Mouse (Mus musculus) mature B cell (primary cell): Measurements from ENCODE around the gene Clnk.

Source experiments
- in situ Hi-C: fragments of 300-500 bp; cut with MboI; formaldehyde crosslinking; loops from 2 replicates; pipeline ENCODE4 v1.14.3; 2019

Clnk gene

DNA sequence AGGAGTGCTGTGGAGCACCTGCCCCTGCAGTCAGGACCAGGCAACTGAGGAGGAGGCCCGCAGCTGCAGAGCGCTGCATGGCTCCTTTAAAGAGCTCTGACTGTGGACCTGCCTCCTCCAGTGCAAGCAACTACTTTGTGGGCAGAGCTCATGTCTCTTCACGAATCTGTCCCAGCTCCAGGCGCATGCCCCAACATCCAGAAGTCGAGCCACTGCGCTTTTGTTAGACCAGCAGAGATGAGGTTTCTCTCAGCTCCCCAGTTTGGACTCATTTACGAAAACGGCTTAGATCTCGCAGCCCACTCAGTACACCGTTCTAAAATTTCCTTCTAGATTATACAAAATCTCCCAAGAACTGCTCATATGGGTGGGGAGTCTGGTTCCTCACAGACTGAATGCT lies 101.1 kb downstream of the Clnk start:
- in situ Hi-C loops, result loop anchor here (25.0 kb wide), 2 partner anchors 862 to 1187 kb away; no protein-coding TSS in a partner anchor

DNA sequence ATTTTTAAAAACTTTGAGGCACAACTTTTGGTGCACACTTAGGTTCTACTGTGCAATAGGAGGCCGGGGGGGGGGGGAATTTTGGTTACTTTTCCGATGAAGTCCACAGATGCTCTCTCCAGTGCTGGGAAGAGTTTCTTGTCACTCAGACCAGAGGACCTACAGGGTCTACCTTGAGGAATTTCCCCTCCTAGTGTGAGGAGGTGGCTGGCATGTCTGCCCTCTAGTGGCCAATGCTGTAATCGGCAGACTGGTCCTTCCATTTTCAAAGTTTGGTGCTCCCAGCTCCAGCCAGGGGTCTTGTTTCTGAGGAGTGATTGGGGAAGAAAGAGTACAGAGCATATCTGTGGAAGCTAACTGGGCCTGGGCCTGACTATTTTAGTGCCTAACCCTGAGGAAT lies 121.7 kb downstream of the Clnk start:
- in situ Hi-C loops, result no loop called here

DNA sequence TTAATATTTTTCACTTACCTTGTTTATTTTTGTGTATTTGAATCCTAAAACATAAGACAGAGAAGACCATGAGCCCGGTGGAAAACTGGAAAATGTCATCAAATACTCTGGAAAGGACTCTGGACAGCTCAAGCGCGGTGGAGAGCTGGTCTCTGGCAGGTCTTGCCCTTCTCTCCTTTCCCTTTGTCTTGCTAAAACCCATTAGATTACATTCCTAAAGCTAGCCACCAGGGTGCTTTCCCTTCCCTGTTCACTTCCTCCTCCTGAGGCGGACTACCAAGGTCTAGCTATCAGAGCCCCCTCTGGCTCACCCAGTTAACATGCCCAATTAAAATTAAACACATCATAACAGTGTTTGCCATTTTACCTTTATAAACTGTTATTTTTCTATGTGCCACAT lies 123.9 kb downstream of the Clnk start:
- in situ Hi-C loops, result no loop called here

GRCm38 (mm10) chr5:38708940-38709581 lies 167.6 kb downstream of the Clnk start:
- in situ Hi-C loops, result no loop called here

GRCm38 (mm10) chr5:38707364-38708075 lies 169.1 kb downstream of the Clnk start:
- in situ Hi-C loops, result no loop called here

DNA sequence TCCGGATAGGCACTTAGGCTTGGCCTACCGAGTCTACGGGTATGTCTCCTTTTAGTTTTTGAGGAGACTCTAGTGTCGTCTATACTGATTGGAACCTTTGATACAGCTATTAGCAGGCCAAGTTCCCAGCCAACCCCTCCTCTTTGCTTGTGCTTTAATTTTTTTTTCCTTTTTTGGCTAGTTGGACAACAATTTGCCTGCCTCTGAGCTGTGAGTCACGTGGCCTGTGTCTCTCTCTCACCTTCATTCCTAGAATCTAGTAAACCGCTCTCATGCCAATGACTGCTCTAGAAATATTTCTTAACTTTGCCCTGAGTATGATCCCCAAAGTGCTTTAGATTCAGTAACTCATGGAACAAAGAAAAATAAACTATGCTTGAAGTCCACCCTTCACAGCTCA lies 173.7 kb downstream of the Clnk start:
- in situ Hi-C loops, result no loop called here

DNA sequence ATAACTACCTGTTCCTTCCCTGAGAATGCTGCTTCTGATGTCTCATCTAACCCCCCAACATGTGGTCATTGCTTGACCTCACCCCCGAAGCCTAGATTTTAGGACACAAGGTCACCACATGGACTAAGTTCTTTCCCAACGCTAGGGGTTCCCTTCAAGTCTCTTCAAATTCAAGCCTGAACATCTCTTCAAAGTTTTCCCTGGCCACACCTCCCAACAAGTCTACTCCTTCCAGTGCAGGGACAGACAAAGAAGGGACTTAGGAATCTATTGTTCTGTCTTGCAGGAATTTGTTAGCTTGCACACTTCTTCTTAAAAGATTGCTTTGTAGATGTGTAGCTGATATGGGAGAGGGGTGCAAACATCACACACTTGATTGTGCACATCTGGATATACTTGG lies 174.5 kb downstream of the Clnk start:
- in situ Hi-C loops, result no loop called here

DNA sequence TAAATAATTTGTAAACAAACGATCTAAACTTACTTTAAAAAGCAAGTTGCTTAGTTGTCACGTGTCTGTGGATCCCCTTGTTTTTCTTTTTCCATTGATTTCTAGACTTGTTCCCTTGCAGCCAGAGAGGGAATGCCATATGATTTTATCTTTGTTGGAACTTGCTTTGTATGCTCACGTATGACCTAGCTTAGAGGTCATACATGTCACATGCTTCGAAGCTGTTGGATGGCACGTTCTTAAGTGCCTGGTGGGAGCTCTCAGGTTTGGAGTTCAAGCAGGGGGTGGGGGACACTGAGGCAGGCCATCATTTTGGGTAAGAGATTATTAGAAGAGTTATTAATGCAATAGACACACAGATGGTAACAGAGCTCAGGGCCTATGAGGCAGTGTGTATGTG lies 178.1 kb downstream of the Clnk start:
- in situ Hi-C loops, result no loop called here

DNA sequence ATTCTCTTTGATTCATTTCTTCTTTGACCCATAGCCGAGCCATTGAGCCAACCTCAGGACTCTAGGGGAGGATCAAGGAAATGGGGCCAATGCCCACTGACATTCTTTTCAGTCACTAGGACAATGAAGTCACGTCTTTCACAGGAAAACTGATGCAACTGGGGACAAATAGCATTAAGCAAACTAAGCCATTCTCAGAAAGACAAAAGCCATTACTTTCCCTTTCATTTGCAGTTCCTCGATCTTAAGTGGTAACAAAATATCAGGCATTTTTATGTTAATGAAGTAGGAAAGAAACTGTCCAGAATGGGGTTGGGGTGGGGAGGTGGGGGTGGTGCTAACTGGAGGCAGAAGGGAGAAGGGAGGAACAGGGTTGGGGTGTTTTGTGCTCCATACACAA lies 178.6 kb downstream of the Clnk start:
- in situ Hi-C loops, result no loop called here

DNA sequence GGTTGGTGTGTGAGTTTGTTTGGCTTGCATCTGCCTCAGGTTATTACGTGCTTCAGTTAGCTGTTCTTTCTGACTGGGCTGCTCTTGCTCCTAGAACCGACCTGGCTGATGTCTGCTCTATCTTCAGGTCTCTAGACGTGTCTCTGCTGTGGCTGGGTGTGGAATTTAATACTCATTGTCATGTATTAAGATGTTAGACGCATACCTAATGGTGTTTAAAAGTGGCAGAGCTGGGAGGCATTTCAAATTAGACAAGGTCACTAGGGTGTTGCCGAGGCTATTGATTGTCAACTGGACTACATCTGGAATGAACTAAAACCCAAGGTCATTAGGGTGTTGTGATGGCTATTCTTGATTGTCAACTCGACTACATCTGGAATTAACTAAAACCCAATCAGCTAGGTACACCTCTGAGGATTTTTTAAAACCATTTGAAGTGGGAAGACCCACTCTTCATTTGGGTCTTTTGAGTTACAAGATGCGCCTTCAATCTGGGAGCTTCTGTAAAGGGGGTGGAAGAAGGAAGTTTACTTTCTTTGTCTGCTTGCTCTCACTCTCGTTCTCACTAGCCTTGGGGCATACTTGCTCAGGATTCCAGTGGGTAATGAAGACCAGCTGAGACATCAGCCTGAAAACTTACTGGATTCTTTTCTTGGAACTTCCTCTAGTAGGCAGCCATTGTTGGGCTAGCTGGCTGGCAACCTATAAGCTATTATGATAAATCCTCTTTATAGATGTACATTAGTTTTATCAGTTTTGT lies 179.8 kb downstream of the Clnk start:
- in situ Hi-C loops, result no loop called here

DNA sequence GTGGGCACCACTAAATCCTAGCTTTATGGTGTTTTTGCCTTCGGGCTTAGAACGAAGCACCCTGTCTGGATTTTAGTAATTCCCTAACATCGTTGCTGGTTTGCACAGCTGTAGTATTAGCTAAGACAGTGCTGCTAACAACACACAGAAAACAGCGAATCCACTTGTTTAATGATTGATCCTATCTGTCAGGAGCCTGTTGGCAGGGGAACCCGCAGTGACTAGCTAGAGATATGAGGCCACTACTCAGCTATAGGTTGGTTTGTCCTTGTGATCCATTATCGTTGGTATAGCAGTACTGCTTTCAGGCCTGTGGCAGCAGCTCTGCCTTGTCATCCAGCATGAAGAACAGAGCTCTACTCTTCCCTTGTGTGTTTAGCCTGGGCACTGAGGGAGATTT lies 183.8 kb downstream of the Clnk start:
- in situ Hi-C loops, result no loop called here

GRCm38 (mm10) chr5:38689186-38689585 lies 187.4 kb downstream of the Clnk start:
- in situ Hi-C loops, result no loop called here

DNA sequence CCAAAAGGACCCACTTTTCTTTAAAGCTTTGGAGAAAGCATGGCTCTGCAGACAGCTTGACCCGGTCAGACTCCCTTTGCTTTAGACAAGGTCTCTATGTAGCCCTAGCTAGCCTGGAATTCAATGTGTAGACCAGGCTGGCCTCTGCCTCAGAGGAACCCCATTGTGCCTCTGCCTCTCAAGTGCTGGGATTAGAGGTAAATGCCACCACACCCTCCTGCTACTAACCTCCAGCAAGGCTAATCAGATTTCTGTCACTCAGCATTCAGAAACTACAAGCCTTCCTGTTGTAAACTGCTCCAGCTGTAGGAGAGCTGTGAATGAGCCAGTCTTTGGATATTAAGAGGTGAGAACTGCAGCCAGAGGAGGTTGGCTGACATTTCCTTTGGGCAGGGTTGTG lies 188.9 kb downstream of the Clnk start:
- in situ Hi-C loops, result no loop called here

DNA sequence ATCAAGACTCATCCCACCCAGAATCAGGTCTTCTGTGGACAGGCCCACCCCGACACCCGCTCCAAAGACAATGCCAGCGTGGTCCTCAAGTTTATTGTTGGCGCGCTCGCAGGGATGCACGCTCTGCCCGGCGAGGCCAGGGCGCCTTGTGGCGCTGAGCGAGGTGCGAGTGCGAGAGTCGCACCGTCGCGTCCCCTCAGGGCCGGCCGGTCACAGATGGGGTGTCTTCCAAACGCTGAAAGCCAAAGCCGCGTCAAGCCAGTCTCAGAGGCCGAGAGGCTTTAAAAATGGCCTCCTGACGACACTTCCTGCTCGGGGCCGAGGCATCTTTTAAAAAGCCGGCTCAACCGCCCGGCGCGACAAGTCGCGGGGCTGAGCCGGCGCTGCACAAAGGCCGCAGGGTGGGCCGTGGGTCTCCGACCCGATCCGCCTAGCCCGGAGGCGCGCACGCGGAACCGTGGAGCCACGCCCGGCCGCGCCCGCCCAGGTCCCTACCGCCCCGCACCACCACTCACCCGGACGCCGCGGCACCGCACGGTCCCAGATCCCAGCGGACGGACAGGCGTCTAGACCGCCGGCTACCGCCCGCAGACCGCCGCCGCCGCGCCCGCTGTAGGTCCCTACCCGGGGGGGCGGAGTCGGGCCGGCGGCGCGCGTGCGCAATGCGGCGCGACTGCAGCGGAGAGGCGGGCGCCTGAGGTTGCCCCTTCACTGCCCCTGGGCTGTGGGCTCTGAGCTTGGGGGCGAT lies 192.3 kb downstream of the Clnk start, which contains the start of gene Zfp518b:
Gene Zfp518b, minus strand, starts transcription at position 663 of the 748 bp plus-strand sequence.
- in situ Hi-C loops, result no loop called here

DNA sequence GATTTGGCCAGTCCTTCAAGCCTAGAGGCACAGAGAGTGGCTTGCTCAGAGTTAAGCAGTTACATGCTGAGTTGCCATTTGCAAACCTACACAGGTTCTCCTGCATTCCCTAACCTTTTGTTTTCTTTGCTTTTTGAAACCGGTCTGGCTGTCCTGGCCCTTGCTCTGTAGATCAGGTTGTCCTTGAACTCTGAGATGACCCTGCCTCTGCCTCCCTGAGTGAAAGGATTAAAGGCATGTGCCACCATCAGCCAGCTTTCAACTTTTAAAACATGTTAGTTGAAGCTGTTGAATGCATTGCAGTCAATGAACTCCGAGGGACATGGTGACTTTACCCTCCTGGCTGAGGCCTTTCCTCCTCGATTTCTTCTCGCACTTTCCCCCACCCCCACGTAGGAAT lies 217.8 kb downstream of the Clnk start:
- in situ Hi-C loops, result no loop called here
